Mouse (Mus musculus): ENCODE measurements around the gene Blcap.

Gene Blcap

DNA sequence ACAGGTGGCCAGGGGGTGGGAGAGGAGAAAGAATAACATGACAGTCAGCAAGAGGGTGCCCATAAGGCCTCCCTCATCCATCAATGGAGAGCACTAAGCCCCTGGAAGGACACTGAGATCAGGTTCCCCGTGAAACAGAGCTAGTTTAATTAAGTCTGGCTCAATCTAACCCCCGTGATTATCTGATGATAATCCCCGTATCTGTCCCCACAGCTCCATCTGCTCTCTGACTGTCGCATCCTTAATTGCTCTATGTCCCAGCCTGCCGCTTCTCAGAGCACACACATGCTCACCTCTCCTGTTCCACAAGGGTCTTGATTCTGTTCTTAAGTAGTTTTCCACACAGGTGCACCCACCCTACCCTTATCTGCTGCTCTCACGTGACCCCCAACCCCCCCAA lies 53.5 kb downstream of the Blcap start:
- no peak for DNase-seq

DNA sequence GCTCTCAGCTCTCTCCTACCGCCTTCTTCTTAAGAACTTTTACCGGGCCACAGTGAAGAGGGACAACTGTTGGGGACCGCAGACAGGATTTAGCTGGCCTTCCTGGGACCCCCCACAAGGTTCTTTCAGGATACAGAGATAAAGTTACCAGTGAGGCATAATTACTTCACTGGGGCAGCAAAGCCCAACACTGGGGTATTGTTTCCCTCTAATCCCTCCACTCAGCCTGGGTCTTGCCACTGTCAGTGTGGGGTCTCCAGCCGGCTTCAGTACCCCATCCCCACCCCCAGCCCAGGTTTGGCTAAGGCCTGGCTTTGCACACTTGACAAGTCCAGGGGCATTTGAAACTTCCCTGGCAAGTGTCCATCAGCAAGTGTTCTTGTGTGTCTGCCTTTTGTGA lies 56.7 kb downstream of the Blcap start:
- DNase-seq = no peak

DNA sequence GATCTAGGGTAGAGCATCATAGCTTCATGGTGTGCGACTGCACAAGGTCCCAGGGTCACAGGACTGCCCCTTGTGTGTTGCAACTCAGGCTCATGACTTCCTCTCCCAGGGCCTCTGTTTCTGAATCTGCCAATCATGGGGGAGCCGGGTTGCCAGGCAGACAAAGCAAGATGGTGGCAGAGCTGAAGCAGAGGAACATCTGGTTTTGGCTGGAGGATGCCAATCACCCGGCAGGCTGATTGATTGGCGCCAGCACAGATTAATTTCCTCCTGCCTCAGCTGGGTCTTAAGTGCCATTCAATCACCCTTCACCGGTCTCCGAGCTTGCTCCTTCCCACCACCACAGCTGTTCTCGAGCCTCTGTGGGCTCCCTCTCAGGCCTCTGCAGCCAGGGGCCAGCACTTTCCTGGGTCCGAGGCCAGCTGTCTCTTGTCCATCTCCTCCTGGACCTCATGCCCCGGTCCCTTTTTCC lies 57.3 kb downstream of the Blcap start:
- DNase-seq = no peak

DNA sequence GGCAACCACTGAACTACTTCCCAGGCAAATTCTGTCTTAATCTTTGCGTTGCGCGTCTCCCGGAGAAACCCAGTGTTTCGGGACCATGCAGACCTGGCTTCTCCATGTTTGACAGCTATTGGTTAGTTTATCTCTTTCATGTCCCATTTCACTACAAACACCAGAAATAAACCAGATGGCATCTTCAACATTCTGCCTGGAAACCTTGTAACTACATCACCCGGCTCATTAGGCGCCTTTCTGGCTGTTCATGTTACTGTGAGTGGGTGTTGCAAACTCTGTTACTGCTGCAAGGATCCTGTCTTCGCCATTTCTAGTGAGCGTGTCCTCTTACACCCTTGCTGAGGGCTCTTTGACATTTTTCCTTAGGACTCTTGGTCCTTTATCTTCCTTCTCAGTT lies 58.2 kb downstream of the Blcap start:
- DNase-seq = no peak

DNA sequence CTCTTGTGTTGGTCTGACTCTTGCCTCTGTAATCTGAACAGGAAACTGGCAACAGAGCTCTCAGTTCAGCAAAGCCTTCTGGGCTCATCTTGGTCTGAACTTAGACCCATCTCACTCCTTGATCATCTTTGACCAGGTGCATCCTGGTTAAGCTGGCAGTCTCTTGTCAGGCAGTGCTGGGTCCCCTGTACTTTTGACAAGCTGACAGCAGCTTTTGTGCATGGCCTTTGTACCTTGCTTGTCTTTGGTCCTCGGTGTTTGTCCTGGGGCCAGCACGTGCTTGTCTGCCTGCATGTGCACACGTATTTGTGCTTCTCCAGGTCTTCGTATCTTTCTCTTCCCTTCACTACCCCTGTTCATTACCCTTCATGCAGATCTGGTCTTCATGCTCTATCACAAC lies 61.0 kb downstream of the Blcap start:
- DNase-seq = no peak

DNA sequence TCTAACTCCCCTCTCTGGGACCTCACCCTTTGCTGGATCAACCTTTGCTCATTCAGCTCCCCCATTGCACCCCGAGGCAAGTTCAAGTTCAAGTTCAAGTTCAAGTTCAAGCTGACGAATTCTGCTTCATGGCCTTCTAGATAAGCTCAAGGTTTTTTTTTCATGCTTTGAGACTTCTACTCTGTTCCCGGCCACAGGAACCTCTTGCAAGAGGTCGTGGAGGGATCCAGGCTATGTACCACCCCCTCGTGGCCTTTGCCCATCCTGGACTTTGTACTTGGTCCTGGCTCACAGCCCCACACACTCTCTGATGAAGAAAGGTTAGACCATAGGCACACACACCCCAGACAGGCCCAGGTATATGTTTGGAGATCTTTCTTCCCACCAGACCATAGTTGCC lies 61.9 kb downstream of the Blcap start:
- no peak for DNase-seq

DNA sequence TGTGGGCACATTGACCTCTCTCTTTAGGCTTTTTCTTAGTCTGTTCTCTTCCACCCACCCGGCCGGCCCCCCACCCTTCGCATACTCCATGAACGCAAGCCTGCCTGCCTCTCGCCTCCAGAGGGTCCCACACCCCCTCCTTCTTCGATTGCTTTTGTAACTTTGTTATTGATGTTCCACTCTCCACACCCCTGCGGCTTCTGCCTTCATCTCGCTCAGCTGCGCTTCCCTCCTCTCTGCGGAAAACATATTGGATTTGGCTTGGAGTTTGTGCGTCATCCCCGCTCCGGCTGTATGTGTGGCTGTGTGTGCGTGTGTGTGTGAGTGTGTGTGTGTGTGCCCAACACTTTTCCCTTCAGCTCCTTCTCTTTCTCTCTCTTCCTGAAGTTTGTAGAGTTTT lies 64.3 kb downstream of the Blcap start:
- DNase-seq = no peak
